Mouse (Mus musculus): Measurements from ENCODE around the gene Egfr. TPM values are rescaled to one million over a fixed set of nuclear protein-coding genes. Genes with fewer than 3 reads are reported as not detected.

Gene Egfr
- polyA plus RNA-seq, 1 experiment = 4.9 TPM

GRCm38 (mm10) chr11:16941973-16942452 lies 190.0 kb downstream of the Egfr start:
- DNase-seq (ENCODE audit: low read depth, low spot score) = no peak

GRCm38 (mm10) chr11:16943016-16943415 lies 191.0 kb downstream of the Egfr start:
- 88% methylated on average over 4 of the region's 4 CpGs for WGBS
- no peak for DNase-seq (ENCODE audit: low read depth, low spot score)

More at GRCm38 (mm10) chr11:16941973-16942452, 190.0 kb downstream of the Egfr start:
- WGBS = 24% methylated on average over 4 of the region's 4 CpGs

DNA sequence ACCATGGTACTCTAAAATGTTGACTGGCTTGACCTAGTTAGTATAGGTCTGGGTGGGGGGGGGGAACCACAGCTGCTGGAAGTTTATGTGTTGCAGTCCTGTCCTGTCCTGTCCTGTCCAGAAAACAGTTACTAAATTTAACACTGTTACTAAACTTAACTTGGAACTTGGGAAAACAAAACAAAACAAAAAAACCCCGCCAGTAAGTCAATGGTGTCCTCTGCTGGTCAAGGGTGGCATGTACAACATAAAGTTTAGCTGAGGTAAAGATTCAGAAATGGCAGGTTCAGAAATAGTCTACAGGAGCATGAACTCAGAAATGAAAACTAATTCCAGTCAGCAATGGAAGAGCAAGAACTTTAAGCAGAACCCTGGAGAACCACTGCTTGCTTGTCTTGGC lies 196.8 kb downstream of the Egfr start:
- WGBS = 8% methylated on average over 1 of the region's 1 CpGs
- peak; percentile 36 for DNase-seq (ENCODE audit: low read depth, low spot score)

- no peak for DNase-seq (ENCODE audit: low read depth, low spot score)
- 6% methylated on average over 13 of the region's 13 CpGs for WGBS
Measured at GRCm38 (mm10) chr11:16950226-16950975, 198.4 kb downstream of the Egfr start.

DNA sequence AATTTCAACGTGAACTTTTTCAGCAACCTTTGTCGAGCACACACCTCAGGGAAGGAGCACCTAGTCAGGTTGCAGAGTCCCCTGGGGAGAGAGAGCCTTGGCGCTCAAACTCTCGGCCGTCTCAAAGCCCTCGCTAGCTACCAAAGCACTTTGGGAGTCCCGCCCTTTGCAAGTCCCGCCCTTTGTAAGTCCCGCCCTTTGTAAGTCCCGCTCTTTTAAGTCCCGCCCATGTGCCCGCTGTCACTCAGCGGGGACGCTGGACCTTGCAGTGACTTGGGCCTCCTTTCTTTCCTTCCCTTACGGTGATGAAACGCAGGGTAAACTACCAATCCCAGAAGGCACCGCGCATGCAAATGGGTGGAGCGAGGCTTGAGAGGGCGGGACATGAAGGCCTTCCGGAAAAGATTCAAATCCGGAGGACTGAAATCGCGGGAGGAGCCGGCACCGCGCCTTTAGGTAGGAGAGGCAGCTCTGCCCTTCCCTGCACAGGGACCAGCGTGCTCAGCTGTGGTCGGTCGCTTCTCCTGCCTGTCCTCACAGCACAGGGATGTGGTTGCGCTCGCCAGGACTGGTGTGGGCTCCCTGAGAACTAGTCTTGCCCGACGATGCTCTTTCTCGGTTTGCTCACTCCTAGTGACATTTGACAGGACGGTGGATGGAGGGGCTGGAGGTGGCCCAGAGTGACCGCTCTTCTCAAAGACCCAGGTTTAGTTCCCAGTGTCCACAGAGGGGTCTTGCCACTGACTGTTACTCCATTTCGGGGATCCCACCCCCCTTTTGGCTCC lies 199.2 kb downstream of the Egfr start, which contains the start of gene Fbxo48:
Gene Fbxo48, plus strand, starts transcription at position 400 of the 785 bp plus-strand sequence.
- peak; percentile 97 for DNase-seq (ENCODE audit: low read depth, low spot score)
- WGBS = under 1% methylated on average over 38 of the region's 38 CpGs

GRCm38 (mm10) chr11:16951761-16952010 lies 199.7 kb downstream of the Egfr start:
- DNase-seq (ENCODE audit: low read depth, low spot score) = no peak
- under 1% methylated on average over 9 of the region's 9 CpGs for WGBS

DNA sequence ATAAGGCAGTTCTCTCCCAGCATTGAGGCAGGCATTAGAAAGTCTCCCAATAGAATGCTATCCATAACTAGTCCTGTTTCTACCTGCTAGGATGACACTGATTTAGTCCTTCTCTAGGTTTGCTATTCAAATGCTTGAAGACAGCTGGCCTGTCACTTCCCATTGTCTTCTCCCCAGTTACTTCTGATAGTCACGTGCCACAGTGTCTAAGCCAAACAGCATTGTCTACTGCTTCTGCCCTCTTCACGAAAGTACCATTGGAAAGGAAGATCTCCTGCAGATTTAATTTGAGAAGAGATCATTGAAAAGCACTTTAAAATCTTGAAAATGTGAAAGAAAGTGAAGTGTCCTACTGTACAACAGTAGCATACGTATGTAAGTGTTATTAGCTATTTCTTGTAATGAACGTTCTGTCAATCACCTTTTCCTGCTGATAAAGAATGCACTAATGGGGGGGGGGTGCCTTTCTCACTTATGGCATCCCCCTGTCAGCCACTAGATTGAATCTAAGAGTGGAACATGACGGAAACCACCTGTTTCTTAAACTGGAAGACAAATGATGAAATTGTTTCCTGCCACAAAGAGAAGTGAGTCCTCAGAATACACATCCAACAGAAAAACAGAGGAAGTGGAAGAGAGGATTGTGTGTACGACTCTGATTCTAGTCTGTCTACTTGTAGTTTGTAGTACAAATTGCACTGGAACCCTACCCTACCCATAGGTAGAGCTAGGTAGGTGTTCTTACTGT lies 204.3 kb downstream of the Egfr start:
- 85% methylated on average over 6 of the region's 6 CpGs for WGBS
- DNase-seq (ENCODE audit: low read depth, low spot score) = no peak

DNA sequence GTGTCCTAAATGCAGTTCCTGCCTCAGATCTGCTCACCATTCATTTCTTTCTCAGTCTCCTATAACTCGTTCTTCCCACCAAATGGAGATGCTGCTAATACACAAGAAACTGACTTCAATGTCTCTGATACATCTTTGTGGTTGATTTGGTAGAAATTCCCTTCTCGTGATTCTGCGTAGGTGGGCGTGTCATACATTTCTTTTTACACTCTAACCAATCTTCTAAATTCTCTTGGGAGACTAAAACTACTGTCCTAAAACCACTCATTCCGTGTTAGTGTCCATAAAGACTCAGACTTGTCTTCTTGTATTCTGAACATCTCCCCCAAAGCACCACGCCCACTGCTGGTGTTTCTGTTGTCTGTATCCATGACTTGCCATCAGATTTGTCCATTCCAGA lies 205.0 kb downstream of the Egfr start:
- no peak for DNase-seq (ENCODE audit: low read depth, low spot score)
- 90% methylated on average over 6 of the region's 6 CpGs for WGBS

DNA sequence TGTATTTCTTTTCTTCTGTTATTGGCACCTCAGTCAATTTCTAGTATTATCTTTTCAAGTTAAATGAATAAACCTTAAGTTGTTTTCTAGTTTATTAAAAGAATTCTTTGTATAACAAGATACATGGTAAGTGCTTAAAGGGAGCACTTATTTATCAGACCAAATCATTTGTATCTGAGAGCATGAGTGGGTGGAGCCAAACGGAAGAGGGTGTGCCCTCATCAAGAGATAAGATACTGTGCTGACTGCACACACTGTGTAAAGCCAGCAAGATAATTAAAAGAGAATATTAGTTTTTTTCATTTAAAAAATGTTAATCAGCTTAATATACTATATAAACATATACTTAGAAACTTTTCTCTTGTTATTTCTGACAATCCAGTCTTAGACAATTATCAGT lies 206.5 kb downstream of the Egfr start:
- WGBS = 70% methylated on average over 1 of the region's 1 CpGs
- DNase-seq (ENCODE audit: low read depth, low spot score) = no peak

Other genes starting within 250 kb of the Egfr start
- gene Sec61g, start 243.7 kb upstream of the Egfr start, polyA plus RNA-seq (2012; rRNA removed) = 13.7 and 18.1 TPM in 2 replicates
- gene Fbxo48, start 199.2 kb downstream of the Egfr start, polyA plus RNA-seq (2012; rRNA removed) = 0.26 and 0.97 TPM in 2 replicates